Mouse (Mus musculus) ovary, postnatal 10 days (tissue): Measurements from ENCODE around the gene Crp.

Experiments
- DNase-seq: peaks from one replicate; pipeline ENCODE4 v3.0.0; 2022; ENCODE audit warnings: low spot score

Crp gene

DNA sequence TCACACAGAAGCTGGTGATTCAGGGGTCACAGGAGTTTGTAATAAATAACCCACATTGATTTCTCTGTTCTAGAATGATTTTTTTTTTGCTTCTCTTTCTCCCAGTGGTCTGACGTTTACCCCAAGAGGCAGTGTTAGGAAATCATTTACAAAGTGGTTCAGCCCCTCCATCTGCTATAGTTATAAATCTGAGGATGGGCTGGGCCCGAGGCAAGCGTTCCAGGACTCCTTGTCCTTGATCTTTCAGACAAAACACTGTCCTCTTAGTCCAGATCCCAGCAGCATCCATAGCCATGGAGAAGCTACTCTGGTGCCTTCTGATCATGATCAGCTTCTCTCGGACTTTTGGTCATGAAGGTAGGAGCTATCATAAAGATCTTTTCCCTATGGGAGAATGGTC is at the start of gene Crp:
Crp (plus strand) TSS at position 212 of the 400 bp plus-strand sequence.
- no peak for DNase-seq

DNA sequence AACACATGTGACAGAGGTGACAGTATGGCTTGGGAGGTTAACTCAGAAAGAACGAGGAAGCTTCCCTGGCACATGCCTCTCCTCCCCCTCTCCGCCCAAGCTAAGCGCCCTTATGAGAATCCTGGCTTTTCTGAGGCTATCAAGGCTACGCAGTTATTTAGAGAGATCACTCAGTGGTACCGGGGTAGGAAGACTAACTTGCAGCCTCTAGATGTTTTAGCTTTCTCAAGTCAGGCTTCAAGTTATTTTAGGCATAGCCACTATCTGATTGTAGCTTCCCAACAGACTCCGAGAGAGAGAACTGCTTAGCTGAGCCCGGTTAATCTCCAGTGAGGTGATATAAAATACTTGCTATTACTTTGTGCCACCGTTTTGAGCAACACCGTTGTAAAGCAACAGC is 48.5 kb upstream of the Crp start:
- DNase-seq = no peak

DNA sequence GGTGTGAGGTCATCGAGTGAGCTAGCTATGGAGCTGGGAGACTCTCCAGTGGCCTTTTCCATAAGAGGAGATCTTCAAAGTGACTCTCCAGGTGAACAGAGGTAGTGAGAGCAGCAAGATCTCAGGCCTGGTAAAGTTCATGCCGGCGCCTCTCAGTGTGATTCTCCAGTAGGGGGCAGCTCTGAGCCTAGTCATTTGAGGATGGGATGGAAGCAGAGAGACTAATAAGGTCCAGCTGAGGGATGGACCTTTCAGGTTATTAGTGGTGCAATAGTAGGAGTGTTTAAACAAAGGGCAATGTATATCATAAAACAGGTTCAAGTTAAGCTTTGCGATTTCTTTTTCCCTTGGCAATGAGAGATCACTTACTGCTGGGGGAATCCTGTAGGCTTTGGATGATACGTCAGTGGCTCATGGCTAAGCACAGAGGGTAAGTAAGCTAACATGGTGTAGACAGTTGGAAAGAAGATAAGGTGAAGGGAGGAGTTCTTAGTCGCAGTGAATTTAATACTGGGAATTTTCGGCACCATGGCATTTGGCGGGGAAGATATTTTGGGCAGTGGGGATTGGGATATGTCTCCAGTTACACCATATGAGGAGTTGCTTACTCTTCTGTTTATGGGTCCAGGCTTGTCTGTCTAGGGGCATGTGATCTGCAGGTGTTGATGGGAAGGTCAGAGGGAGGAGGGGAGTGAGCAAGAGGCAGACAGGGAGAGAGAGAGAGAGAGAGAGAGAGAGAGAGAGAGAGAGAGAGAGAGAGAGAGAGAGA is 47.2 kb upstream of the Crp start:
- DNase-seq = no peak

DNA sequence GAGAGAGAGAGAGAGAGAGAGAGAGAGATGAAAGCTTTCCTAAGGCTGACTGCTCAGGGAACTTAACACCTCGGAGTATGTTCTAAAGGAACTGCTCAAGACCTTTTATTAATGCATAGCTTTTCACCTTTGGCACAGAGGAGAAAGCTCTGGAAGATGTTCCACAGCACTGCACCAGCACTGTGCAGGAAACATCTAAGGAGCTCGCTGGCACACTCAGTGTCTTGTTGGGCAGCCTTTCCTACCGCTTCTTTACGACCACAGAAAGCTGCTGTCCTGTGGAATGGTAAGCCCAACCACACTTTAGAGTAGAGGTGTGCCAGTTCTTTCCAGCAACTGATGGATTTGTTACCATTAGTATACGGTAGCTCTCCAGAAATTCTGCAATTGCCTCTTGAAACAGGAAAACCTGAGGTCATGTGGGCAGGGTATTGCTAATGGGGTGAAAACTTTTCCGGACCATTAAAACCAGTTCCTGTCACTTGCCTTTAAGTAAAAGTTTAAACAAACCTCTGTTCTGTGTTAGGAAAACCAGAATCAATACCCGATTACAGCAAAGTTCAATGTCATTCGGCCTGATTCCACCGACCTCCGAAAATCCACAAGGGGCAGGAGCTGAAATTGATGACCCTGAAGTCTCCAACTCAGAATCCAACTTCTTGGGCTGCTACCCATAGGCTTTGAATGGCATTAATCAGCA is 46.4 kb upstream of the Crp start:
- DNase-seq = no peak

DNA sequence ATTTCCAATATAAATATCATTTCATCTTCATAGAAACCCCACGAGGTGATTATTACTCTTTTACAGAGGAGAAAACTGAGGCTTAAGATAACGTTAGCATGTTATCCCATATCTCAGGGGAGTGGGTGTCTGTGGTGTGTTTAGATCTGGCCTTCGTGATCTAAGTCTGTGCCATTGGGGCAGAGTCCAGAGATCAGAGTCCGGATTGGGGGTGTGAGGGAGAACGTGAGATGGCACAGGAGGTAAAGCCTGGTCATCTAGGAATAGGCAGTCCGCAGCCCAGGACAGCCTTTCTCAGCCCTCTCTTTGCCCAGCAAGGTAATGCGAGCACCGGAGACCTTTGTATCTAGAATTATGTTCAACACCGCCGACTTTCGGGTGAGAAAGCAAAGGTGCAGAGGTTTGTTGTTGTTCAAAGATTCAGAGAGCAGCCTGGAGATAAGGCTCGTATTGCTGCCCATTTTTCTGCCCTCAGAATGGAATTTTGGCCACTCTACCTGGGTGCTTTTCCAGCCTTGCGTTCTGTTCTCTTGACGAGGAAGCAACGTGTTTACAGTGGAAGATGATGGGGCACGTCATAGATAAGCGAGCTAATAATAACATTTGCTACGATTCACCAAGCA is 45.7 kb upstream of the Crp start:
- DNase-seq = no peak

DNA sequence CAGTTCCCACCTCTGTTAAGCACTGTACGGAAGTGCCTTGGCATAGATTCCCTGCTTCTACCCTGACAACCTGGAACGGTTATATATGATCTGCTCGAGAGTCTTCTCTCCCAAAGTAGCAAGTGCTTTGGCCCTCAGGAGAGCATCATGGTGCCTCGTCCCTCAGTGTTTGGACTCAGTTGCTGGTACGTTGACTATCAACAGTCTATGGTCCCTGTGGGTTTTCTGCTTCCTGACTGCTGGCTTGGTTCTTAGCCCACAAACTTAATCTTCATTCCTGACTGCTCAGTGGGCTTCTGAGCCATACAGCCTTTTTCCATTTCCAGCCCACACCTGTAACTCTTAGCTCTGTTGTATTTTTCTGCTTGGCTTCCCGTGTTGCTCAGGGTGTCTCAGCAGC is 44.0 kb upstream of the Crp start:
- DNase-seq = no peak

DNA sequence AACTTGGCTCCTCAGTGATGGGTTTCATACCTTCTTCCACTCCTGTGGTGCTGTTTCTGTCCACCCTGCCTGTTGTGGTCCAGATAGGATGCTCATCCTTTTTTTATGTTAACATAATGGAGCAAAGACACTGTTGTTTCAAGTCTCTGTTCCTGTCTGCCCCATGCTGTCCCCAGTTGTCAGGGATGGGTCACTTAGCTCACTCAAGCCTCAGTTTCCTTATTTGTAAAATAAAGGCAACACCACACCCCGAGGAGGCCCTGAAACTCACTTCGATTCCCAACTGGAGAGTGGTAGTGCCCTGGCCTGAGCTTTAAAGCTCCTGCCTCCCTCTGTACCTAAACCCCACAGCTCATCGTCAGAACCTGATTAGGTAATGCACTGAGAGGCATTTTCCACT is 40.6 kb upstream of the Crp start:
- DNase-seq = no peak

DNA sequence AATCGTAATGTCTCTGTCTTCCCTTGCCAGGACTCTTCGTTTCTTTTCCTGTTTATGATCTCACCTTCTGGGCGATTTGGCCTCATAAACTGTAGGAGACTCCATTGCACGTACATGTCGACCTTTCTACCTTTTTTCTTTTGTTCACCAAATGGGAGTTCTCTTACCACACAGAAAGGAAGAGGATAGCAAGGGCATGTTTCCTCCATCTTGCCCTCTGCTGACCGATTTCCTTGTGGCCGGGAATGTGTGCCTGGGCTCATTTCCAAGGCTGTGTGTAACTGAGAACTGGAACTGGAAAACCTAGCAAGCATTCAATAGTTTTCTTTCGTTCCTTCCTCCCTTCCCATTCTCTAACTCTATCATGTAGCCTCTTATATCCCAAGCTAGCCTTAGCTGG is 38.2 kb upstream of the Crp start:
- no peak for DNase-seq

DNA sequence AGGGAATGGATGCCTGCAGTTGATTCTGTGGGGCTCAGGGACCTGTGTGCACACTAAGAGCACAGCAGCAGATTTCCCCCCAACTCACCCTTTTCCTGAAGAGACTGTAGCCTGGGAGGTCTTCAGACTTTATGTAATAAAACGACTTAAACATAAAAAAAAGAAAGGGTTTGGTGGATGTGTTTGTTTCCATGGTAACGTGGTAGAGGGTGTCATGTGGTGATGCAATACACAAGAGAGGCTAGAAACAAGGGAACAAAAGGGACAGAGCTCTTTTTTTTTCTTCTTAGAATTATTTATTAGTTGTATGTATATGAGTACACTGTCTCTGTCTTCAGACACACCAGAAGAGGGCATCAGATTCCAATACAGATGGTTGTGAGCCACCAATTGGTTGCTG is 32.4 kb upstream of the Crp start:
- DNase-seq = no peak

DNA sequence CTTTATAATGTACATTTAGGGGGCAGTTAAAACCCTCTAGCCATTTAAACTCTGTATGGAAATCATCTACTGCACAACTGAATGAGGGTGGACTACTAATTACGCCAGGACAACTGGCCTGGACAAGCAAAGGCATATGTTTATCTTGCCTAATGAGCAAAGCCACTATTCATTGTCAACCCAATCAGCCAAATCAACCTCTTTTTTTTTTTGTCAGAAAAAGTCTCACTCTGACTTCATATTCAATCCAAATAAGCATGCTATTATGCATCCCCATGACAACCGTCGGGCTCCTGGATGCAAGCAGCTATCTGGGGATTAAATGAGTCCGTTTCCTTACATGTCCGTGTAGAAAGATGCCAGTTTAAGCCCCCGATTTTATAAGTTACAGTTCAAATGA is 30.3 kb upstream of the Crp start:
- no peak for DNase-seq

DNA sequence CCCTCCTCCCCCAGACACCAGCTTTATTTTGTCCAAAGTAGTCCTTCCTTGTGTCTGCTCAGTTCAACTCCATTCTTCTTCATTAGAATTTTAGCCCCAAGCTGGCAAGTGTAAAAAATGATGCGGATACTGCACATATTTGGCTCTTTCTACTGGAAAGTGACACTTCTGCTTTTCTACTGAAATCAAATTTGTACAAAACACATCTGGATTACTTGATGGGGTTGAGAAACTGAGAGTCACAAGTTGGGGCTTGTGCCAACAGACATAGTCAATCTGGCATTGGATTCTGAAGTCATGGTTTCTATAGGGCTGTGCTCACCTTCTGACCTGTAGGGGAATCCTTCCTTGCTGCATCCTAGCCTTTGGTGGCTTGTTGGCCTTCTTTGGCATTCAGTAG is 27.1 kb upstream of the Crp start:
- no peak for DNase-seq

DNA sequence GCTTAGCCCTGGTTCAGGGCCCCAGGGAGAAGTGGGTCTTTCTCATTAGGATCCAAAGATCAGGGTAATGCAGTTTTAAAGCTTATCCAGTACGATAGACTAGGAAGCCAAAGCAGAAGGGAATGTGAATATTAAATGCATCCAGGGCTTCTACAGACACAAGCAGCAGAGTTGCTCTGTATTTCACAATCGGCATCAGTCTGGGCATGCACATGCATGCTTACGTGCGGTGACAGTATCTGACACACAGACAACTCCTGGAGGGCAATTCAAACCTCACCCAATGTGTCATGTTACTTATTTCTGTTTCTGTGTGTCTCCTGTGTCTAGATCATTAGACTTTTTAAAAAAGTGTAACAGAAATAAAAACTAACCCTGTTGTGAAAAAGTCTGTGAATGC is 17.1 kb upstream of the Crp start:
- DNase-seq = no peak

DNA sequence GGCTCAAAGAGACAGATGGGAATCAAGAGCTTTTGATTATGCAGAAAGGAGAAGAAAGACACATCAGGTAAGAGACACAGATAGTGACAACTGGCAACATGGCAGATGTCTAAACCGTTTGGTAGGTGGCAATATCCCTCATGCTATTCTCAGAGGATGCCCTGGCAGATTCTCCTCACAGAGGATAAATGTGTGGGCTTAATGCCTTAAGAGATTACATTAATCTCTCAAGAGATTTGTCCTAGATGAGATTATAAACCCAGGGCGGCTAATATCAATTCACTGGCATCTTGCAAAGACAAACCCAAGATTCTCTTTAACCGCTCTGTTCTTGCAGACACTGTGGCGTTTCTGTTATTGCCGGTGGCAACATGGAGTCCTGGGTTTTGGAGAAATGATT is 14.3 kb upstream of the Crp start:
- no peak for DNase-seq

DNA sequence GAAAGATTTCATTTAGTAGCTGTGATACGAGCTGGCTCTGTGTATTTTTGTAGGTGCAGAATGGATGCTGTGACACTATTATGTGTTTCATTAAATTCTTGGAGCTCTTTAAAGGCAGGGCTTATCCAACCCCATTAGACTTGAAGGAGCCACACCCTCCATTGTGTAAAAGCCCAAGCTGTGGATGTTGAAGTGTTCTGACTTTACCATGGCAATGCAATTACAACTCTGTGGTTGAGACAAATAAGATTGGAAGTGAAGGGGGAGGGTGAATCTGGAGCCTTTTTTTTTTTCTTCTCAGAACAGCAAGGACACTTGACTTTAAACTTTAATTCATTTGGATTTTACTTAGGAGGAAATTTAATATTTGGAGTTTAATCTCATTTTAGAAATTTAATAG is 13.9 kb upstream of the Crp start:
- no peak for DNase-seq

DNA sequence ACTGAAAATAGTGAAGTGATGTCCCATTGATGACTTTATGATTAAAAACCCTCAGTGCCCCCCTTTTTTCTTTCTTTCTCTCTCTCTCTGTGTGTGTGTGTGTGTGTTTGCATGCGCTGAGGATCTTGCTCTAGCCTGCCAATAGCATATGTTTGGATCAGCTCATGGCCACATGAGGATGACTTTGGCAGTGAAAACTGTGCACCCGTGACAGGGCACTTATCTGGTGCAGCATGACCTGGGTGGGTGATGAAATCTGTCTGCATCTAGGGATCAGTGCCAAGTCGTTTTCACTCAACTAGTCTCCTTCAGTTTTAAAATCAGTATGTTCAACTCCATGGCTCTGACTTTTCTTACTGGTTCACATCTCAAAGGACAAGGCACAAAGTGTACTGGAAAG is 12.7 kb upstream of the Crp start:
- no peak for DNase-seq

DNA sequence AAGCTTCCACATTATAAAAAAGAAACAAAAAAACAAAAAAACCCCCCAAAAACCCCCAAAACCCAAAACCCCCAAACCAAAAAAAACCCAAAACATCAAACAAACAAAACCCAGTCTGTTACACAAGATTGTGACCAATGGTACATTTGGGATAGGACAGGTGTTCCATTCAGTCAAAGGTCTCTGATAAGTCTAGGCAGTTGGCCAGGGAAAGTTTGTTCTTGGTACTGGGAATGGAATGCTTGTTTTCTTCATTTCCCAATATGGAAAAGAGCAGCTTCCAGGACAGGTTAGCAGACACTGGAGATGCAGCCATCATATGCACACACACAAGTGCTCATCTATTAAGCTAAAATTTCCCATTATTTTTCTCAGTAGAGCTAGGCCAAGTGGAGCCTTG is 433 bp upstream of the Crp start:
- no peak for DNase-seq

DNA sequence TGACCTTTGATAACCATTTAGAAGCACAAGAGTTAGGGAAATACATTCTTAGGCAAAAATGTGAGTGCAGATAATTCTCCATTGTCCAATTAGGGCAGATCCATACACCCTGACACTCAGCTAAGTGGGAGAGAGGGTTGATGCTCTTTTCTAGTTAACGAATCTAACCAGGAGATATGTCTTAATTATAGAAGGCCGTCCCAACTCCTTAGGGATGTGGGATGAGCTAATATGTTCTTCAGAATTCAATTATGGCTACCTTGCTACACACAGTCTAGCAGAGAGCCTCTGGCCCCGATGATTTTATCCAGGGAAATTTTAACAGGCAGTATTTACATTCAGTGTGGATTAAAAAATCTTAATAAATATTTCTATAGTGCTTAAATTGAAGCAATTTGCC is 3.0 kb downstream of the Crp start:
- DNase-seq = no peak

DNA sequence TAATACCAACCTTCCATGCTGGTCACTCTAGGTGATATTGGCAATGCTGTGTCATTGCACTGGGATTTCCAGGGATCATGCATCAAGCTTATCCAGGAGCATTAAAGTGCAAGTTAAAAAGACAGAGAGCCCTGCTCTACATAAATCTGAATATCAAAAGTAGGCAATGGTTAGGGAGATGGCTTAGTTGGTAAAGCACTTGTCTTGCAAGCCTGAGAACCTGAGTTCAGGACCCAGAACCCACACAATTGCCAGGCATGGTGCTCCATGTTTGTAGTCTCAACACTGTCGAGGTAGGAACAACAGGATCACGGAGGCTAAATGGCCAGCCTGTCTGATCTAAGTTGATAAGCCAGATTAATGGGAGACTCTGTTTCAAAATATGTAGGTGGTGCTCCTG is 3.5 kb downstream of the Crp start:
- DNase-seq = no peak

DNA sequence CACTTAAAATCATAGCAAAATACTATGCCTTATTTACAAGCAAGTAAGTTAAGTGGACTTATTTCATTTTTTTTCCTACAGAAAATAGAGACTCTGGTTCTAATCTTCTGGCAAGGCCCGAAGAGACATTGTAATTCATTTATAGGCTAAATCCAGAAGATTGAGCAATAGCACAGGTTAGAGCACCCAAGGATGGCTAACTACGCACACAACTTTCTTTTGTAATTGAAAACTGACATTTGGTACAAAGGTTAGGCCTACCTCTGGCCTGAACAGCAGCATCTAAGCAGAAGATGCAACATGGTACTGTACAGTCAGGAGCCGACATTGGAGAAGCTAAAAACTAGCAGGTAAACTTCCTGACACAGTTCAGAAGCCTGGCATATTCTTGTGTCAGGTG is 4.0 kb downstream of the Crp start:
- DNase-seq = no peak

DNA sequence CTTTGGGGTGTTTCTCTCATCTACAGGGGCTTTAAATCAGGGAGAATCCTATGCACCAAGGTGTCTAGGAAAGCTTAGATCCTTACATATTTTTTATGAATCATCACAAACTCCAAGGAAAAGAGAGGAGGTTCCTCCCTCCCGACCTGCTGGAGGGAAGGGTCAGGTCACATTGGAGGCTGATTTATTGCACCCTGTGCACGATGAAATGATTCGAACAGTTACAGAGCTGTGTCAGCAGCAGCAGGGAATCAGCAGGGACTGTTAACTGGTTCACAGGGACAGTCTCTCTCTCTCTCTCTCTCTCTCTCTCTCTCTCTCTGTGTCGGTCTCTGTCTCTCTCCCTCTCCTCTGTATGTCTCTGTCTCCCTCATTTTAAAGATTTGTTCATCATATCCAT is 6.9 kb downstream of the Crp start:
- DNase-seq = no peak

DNA sequence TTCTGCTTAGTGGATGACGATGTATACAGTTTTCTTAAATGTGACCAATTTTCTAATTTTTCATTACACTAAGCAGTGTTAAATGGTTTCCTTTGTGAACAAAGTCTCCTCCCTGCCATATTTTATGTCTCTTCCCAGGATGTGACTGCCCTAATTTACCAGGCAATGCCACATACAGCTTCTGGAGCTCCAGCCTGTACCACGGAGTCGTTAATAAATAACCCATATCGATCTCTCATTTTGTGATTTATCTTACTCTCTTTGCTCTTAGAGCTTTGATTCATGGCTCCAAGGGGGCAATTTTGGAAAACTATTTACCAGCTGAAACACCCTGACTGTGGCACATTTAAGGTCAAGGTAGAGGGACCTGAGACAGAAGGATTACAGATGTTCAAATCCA is 8.4 kb downstream of the Crp start:
- DNase-seq = no peak

DNA sequence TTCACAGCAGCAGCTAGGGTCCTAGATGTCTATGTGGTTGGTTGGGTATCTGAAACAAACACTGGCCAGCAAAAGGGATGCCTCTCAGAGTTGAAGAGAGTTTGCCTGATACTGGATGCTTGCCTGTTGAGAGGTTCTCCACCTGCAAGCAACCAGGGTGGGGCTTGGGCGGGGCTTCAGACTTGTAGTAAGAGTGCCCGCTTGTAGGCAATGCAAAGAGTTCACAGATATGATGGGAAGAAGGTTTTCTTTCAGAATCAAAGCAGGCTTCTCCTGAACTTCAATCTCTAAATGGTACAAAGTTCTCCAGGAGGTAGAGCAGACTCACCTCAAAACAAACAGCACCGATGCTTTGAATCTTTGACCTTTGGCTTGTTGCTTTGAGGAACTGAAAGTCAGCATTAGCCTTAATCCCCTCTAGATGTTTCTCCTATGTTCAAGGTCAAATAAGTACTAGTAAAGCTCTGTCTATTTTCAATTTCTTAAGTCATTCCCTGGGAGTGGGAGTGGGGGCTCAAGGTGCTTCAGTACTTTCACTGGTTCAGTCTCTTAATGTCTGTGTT is 12.0 kb downstream of the Crp start:
- no peak for DNase-seq

DNA sequence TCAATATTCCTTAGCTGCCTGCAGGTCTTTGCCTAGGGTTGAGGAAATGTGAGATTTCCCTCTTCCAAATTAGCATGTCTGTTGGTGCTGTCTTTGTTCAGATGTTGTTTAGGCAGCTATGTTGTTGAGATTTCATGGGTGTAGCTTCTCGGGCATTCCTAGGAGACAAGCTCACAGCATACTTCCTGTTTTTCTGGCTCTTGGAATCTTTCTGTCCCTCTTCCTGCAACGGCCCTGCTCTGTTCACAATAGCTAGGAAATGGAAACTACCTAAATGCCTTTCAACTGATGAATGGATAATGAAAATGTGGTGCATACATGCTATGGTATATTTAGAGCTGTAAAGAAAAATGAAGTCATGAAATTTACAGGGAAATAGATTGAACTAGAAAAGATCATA is 13.5 kb downstream of the Crp start:
- no peak for DNase-seq
